Mouse (Mus musculus) testis, adult 2 months (tissue): Measurements from ENCODE around the gene Mapkapk5.

Source experiments
- CTCF ChIP-seq: fragments of 200-500 bp; IDR thresholded peaks from 2 replicates; pipeline ENCODE4 v1.5.1; 2012; ENCODE audit warnings: low read depth, mild to moderate bottlenecking, inconsistent platforms, low read length, moderate library complexity; ENCODE audit not compliant: control insufficient read depth, insufficient read depth, insufficient replicate concordance
- POLR2A ChIP-seq: fragments of 200-500 bp; IDR thresholded peaks from 2 replicates; pipeline ENCODE4 v1.6.1; 2012; ENCODE audit warnings: low read depth, mild to moderate bottlenecking, inconsistent platforms, low read length, moderate library complexity; ENCODE audit not compliant: control insufficient read depth

GRCm38 (mm10) chr5:121476040-121476439 is 69.7 kb downstream of the Mapkapk5 start:
- TF ChIP-seq CTCF = no peak
- TF ChIP-seq POLR2A = no peak
